Mouse (Mus musculus): ENCODE results near the gene Tbx21.

The Tbx21 gene

DNA sequence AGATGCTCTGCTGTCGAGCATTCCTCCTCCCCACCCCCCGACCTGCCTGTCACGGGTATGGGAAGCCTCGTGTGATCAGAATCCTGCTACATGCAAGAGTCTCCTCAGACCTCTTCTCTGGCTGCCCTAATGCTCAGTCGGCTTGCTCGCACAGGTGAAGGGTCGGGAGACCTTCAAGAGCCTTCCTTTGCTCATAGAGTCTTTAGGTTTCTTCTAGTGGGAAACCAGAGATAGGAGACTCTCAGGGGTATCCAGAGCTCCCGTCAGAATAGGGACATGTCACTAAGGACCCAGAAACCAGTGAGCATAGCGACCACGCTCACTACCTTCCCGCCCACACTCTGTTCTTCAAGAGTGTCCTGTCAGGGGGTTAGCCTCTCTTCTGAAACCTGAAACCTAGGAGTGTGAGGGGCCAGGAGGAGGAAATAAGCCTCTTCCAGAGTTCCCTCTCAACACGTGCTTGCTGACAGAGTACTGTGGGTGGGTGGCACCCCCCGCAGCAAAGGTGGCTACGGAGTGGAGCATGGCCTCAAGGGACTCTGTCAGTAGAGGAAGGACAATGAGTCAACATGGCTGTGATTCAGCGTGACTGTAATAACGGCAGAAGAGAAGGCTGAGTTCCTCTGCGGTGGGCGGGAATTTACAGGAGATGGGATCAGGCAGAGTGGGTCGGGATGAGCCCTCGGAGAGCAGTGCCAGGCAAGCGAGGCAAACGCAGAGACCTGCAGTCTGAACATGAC, 31.6 kb downstream of the Tbx21 start:
- no peak for DNase-seq (ENCODE audit: extremely low spot score)

DNA sequence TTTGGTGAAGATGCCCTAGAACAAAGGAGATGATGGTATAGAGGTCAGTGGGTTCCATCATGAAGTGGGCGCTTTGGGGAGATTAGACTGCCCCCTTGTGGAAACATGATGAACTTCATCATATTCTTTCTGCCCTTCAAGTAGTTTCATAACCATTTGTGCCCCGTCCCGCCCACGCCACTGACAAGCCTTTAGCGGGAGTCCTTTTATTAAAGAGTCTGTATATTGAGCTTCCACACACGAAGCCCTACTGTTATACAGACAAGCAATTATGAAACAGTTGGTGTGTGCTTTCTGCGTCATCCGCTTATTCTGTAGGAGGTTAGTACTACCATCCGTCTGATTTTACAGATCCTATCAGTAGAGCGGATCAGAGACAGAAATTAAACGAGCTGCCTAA, 32.2 kb downstream of the Tbx21 start:
- DNase-seq (ENCODE audit: extremely low spot score), result peak; percentile 34

DNA sequence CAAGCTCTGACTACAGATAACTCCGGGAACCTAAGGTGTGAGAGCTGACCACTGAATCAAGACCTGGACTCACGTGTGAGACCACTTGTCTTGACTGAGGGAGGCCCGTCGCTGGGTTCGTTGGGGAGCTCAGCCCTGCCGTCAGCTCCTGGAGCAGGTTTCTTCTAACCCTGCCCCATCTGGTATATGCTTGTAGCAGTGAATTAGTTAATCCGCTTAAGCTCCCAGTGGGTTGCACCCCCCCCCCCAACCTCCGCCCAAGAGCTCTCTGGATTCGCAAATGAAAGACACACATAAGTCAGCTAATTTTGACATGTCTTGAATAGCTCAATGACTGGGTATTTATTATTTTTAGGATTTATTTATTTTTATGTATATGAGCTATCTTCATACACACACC, 34.8 kb downstream of the Tbx21 start:
- DNase-seq (ENCODE audit: extremely low spot score), result no peak

DNA sequence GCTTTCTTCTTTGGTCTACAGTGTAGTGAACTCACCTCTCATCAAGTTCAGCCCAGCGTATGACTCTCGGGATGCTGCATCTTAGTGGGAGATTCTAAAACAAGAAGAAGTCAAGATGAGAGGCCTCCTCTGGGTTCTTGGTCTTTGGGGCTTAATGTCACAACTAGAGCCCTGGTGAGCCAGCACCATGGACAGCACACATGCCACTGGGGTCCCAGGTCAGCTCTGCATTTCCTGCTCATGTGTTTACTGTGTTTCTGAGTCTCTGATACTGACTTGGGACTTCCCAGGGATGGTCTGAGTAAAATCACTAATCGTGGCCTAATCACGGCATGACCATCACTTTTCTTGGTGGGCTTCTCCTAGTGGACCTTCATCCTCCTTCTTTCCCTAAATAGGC, 36.4 kb downstream of the Tbx21 start:
- DNase-seq (ENCODE audit: extremely low spot score), result peak; percentile 43

DNA sequence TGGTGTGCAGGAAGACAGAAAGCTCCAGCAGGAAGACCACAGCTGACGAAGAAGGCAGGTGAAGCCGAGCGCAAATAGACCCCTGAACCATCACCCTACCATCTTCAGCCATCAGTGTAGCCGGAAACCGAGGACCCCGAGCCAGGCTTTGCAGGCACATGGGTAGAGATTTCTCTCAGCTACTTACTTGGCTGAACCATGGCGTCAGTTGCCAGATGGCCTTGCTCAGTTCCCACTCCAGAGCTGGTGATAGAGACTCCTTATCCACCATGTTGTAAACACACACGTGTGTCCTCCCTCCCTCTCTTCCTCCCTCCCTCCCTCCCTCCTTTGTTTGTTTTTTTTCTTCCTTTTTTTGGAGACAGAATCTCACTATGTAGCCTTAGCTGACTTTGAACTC, 40.9 kb downstream of the Tbx21 start:
- no peak for DNase-seq (ENCODE audit: extremely low spot score)

DNA sequence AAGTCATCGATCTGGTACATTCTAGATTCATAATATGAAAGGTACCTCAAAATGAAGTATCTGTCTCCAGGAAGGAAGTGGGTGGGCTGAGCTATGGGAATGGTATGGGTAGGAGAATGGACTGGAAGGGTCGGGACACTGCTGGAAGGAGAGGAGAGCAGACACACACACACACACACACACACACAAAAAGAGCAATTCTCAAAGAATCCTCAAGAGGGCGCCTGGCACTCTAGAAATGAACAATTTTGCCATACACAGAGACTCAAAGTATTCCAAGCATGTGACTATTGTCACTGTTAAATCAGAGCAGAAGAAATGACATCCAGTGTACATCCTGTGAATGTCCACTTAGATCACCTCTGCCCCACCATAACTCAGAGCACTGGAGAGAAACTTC, 42.6 kb downstream of the Tbx21 start:
- peak; percentile 72 for DNase-seq (ENCODE audit: extremely low spot score)

DNA sequence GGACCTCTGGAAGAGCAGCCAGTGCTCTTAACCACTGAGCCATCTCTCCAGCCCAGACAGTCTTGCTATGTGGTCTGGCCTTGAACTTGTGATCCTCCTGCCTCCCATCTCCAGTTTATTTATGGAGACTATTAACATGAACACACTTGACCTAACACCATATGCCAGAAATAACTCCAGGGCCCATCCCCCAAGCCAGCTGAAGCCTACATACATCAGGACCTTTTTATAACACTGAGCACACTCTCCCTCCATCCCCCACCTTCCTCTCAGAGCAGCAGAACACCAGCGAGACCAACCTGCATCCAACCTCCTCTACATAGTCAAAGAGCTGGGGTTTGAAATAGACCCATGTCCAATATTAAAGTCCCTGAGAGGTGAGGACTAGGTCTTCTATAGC, 44.0 kb downstream of the Tbx21 start:
- DNase-seq (ENCODE audit: extremely low spot score), result no peak

DNA sequence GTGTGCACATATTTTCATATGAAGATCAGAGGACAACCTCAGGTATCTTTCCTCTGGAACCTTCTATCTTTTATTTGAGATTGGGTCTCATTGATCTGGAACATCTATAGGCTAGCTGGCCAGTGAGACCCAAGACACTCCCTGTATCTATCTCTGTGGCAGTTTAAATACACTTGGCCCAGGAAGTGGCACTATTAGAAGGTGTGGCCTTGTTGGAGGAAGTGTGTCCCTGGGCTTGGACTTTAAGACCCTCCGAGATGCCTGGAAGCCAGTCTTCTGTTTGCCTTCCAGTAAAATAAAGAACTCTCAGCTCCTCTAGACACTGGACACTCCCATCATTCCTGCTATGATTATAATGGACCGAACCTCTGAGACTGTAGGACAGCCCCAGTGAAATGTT, 45.4 kb downstream of the Tbx21 start:
- DNase-seq (ENCODE audit: extremely low spot score), result no peak

DNA sequence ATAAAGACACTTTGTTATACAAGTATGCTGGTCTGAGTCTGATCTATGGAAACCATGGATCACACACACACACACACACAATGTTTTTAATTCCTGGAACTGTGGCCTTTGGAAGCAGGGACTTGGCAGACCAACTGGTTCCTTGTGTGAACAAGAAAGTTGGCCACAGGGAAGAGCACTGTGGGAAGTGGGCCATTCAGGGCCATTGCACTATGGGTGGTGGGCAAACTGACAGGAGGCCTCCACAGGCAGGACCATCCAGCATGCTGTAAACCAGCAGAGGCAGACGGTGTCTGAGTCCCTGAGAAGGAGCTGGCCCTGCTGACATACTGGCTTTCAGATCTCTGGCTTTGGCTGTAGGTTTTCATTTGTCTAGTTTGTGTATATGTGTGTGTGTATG, 45.8 kb downstream of the Tbx21 start:
- DNase-seq (ENCODE audit: extremely low spot score), result no peak

DNA sequence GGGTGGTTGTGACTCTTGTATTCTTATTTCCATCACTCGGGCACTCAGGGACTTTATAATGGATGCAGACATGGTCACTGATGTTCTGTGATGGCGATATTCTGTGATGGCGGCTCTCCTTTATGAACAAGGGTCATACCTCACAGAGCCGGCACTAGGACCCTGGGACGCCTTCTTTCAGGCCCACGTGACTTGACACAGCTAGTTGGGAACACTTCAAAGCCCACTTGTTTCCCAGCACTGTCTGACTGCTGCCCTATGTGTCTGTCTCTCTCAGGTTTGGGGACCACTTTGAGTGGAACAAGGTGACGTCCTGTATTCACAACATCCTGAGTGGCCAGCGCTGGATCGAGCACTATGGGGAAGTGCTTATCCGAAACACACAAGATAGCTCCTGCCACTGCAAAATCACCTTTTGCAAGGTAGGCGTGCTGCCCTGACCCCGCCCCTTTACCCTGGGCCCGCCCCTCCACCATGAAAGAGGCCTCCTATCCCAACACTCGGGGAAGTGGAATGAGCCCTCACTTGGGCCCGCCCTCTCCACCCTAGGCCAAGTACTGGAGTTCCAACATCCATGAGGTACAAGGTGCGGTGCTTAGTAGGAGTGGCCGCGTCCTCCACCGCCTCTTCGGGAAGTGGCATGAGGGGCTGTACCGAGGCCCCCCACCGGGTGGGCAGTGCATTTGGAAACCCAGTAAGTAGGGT, 48.3 kb downstream of the Tbx21 start:
- DNase-seq (ENCODE audit: extremely low spot score), result peak; percentile 12

DNA sequence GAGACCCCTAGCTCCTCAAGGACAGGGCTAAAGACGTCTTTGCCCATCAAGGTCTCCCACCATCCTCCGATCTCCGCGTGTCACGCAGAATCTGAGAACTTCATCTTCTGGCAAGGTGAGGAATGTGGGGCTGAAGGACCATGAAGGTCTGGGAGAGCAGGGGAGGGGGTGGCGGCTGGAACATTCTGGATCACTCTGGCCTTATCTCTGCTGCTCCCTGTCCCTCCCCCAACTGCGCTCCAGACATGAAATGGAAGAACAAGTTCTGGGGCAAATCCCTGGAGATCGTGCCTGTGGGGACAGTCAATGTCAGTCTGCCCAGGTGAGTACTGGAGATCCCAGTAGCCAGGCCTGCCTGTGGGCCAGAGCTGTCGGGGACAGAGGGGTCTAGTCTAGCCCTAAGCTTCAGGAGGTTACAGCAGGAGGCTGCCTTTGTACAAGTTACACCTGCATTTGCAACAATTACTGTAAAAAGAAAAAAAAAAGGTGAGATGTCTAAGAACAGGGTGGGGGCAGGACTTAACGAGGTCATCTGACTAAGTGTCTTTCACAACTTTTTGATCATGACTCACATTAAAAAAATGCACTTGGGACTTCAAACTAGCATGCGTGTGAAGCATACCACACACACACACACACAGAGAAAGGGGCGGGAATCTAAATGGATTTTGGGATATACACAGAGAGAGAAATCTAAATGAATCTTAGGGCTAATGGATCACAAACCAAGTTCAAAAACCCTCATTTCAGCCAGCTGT, 49.4 kb downstream of the Tbx21 start:
- DNase-seq (ENCODE audit: extremely low spot score), result no peak

DNA sequence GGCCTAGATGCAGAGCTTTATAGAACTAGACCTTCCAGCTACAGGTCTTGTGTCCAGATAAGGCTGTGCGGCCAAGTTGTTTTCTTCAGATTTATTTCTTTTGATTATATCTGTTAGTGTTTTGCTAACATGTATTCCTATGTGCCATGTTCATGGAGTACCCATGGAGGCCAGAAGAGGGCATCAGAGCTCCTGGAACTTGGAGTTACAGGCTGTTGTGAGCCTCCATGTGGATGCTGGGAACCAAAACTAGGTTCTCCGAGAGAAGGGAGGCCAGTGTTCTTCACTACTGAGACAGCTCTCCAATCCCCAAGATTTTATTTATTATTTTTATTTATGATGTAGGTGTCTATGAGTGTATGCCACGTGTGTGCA, 51.2 kb downstream of the Tbx21 start:
- DNase-seq (ENCODE audit: extremely low spot score), result no peak

DNA sequence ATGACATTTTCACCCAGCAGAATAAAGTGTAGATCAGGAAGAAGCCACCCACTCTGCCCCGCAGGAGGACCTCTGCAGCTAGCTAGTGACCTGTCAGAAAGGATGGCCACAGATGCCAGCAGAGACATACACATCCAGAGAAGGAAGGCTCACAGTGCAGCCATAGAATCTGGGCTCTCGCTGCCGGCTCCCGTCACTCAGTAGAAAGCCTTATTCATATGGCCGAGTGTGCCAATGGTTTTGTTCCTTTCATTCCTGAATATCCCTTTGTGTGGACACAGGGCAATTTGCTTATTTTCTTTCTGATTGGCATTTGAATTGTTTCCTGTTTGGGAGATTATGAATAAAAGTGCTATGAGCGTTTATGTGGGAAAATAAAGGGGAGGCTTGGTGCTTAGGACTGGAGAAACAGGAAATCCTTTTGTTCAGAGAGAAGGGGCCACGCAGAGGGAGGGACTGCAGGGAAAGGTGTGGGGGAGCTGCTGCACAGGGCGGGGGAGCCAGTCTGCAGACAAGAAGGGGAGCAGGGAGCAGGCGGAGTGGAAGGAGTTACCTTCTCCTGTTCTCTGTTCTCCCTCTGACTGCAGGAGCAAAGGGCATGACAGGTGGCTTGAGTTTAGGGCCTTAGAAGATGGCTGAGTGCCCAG, 51.7 kb downstream of the Tbx21 start:
- no peak for DNase-seq (ENCODE audit: extremely low spot score)

DNA sequence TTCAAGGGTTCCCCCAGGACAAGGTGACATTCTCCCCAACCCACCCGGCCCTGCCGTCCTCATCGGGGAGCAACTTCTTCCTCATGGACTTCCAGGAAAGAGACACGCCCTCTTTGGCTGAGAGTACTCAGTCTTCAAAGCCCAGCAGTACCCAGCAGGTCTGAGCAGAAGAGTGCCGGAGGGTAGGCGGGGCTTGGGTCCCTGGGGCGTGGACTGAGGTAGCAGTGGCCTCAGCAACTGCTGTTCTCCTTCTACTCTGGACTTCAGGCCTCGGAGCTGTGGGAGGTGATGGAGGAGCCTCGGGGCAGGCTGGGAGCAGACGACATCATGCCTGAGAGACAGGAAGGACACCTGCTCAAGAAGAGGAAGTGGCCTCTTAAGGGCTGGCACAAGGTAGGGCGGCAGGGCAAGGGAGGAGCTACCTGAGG, 62.9 kb downstream of the Tbx21 start:
- DNase-seq (ENCODE audit: extremely low spot score), result no peak

DNA sequence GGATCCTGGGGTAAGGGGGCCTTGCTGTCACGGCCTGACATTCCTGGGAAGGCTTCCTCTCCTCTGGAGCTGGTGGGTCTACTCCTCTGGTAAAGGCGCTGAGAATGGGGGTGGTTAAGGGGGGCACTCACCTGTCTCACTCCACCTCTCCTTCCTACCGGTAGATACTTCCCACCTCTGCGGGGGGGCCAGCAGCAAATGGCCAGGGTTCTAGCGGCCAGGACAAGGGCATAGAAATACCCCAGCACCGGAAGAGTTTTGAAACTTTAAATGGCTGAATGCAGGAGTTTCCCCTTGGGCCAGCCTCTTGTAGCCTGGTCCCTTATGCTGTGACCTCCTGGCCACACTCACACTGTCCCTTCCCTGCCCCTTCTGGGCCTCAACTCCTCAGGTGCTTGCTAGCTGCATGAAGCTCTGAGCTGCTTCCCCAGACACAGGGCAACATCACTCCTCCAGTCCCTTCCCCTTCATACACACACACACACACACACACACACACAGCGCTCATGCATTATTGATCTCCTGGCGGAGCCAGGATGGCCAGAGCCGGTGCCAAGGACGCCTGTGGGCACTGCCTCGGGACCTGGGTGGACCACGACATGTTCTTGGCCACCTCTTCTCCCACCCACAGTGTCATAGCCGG, 64.1 kb downstream of the Tbx21 start:
- peak; percentile 6 for DNase-seq (ENCODE audit: extremely low spot score)

DNA sequence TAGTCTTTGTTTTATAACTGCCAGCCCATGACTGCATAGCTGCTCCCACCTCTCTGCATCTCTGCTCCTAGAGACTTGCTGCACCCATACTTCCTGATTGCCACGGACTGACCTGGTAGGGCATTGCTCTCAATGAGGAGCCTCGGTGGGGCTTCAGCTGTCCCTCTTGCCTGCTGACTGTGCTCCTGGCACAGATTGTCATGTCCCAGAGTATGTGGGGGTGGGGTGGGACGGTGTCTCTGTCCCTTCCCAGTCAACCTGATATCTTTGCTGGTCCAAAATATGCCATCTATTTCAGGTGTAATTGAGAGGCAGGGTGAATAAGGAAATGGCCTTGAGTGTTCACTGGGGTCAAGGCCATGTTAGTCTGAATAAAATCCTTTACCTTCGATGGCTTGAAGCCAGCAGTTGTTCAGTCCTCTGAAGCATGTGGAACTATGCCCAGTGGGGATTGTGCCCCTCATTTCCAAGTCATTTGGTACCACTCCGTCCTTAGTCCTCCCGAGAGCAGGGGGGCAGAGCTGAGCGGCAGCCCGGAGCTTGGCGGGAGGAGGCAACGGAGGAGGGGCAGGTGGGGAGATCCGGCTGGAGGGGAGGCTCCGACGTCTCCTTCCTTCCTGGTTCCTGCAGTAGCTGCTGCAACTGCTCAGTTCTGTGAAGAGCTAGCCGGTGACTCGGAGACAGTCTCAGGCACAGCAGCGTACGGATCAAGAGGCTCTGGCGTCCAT, 64.8 kb downstream of the Tbx21 start, which contains the start of gene Osbpl7:
Gene Osbpl7 (plus strand): TSS at position 413 of the 728 bp plus-strand sequence.
- DNase-seq (ENCODE audit: extremely low spot score), result peak; percentile 75

DNA sequence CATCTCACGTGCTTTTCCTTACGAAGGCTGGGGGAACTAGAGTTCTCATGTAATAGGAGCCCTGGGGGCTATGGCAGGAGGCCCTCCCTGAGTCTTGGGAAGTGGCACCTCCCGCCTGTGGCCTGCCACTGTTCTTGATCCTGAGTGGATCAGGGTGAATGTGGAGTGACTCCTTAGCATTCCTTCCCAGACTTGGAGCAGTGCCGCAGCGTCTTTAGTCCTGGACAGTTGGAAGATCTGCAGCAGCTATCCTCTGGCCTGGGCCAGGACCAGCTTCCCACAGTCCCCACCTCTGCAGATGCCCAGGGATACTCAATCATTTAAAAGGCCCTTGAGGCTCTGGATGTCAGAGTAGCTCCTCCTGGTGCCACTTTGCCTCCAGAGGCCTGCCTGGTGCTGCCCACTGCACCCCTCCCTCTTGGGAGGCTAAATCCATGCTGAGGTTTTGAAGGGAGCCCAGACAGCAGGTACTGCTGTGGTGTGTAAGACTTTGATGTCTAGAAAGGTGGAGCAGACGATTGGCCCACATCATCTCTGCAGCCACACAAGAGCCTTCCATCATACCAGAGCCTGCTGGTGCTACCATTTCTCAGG, 65.5 kb downstream of the Tbx21 start:
- DNase-seq (ENCODE audit: extremely low spot score), result no peak

DNA sequence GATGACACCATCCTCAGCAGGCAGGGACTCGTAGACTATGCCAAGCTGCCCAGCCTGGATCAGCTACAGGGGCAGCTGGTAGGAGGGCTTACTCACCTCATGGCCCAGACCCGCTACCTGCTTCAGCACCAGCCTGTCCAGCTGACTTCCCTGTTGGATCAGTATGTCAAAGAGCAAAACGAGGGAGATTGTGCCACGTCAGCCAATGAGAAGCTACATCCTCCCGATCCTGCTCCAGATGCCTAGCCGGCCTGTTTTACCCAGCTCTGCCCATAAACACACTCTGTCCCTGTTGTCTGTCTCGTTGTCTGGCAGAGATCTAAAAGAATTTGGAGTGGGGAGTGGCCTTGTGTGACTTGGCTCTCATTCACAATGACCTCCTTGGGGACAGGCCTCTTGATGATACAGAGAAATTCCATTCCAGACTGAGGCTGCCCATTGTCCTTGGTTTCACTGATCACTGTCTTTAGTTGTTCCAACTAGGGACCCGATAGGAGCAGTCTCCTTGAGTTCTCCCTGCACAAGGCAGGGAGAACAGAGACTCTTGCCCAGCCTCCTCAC, 67.0 kb downstream of the Tbx21 start:
- DNase-seq (ENCODE audit: extremely low spot score), result no peak

Measured in embryo, embryonic 9.5 days (tissue).